Mouse (Mus musculus): ENCODE results near the gene Ltf.

Ltf gene

DNA sequence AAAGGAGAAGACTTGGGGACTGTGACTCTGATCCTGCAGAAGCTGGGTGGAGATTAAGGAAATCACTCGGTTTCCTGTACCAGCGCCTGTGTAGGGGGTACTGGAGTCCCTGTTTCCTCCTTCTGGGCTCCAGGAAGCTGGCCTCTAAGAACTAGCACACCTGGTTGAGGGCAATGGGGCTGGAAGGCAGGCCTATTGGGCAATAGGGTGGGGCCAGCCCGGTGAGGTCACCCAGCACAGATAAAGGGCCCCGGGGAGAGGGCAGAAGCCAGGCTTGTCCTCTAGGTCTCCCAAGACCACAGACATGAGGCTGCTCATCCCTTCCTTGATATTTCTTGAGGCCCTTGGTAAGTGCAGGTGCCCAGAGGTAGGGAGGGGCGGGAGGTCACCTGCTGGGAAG lies at the start of gene Ltf:
Ltf (plus strand) TSS at position 250 of the 400 bp plus-strand sequence.
- DNase-seq (ENCODE audit: inconsistent age in 2 of 2, low spot score in 1 of 2), result no peak

DNA sequence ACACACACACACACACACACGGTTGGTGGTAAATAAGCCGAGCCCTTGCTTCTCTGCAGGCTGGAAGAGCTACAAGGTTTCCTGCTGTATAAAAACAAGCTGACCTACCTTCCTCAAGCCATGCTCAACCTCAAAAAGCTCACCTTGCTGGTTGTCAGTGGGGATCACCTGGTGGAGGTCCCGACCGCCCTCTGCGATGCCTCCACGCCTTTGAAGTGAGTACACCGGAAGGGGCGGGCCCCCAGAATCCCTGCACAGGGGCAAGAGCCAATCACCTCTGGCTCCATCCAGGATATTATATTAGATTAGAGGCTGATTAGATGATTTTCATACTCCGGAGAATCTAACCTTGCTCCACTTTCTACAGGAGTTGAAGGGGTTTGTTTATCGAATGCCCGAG lies 39.7 kb upstream of the Ltf start:
- no peak for DNase-seq (ENCODE audit: inconsistent age in 2 of 2, low spot score in 1 of 2)

DNA sequence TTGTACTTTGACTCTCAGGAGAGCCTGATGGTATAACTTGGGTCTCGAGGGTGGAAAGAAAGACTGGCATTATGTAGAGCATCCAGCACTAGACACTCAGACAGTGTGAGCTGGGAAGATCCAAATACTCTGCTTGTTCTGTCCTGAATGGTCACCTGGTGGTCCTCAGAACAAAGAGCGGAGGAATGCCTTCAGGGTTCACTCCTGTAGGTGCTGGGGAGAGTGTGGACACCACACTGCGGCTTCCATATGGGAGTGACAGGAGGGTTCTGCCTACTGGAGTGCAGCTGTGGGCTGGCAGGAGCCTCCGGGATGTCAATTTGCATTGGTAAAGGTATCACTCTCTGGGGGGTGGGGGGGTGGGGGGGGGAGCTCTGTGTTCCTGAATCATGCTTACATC lies 36.7 kb upstream of the Ltf start:
- no peak for DNase-seq (ENCODE audit: inconsistent age in 2 of 2, low spot score in 1 of 2)

DNA sequence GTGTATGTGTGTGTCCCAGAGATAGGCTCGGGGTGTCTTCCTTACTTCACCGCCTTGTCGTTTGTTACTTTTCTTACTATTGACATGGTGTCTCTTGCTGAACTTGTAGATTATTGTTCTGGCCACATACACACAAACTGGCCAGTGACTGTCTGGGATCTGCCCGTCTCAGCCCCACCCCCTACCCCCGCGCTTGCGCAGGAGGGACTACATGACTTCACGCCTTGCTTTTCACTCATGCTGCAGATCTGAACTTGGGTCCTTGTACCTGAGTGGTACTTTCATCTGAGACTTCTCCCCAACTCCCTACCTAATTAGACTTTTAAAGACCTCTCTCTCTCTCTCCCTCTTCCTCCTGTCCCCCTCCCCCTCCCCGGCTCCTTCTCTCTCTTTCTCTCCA lies 35.0 kb upstream of the Ltf start:
- DNase-seq (ENCODE audit: inconsistent age in 2 of 2, low spot score in 1 of 2), result no peak

DNA sequence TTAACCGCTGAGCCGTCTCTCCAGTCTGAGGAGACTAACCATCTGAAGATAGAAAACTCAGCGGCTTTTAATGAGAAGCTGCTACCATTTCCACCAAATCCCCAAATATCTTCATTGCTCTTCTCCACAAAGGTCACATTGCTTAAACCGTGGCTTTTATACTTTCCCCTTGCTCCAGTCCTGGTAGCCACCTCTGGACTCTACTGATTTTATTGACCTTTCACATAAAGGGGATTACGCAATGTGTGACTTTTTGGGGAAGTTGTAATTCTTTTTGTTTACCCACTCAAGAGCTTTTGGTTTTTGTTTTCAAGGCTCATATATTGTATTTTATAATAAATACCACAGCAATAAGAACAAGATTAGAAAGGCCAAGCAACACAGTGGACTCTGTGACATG lies 33.5 kb upstream of the Ltf start:
- no peak for DNase-seq (ENCODE audit: inconsistent age in 2 of 2, low spot score in 1 of 2)

DNA sequence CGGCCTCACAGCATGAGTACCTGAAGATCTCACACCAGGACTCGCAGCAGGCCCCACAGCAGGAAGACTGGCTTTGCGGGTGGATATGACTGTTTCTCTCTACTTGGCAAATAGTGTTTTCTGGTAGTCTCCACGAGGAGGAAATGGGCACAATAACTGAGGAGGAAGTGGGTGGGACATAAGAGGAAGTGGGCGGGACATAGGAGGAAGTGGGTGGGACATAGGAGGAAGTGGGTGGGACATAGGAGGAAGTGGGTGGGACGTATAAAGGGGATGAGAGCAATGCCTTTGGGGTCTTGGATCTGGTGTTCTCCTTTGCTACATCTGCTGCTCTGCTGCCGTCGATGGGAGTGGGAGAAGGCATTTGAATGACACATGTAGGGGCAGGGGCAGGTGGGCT lies 33.1 kb upstream of the Ltf start:
- DNase-seq (ENCODE audit: inconsistent age in 2 of 2, low spot score in 1 of 2), result no peak

DNA sequence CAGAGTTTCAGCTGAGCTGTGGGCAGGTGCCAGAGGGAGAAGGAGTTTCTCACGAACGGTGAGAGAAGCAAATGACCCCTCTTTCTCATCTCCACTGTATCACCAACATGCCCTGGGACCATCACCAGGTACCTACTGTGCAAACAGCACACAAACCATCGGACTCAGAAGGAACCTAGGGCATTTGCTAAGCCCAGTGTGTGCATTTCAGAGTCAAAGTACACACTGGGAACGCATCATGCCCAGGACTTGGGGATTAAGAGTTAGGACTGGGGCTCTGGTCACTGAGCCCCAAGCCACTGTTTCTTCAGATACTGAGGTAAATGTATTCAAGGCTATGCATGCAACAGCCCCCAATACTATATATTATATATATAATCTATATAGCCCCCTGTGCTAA lies 31.7 kb upstream of the Ltf start:
- DNase-seq (ENCODE audit: inconsistent age in 2 of 2, low spot score in 1 of 2), result no peak

DNA sequence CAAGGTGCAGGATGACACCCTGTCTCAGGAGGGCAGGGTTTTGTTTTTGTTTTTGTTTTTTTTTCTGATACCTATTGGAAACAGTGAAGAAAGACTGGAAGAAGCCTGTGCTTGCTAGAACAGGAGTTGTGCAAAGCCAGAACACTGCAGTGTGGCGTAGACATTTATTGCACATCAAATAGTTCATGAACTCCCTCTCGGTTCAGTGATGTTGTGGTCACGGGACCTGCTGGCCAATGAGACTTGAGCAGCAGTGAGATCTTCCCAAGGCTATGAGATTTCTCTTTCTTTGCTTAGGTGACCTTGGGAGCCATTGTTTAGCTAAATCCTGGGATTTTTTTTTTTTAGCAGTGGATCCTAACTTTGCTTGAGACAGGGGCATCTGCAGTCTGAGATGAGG lies 31.0 kb upstream of the Ltf start:
- DNase-seq (ENCODE audit: inconsistent age in 2 of 2, low spot score in 1 of 2), result no peak

DNA sequence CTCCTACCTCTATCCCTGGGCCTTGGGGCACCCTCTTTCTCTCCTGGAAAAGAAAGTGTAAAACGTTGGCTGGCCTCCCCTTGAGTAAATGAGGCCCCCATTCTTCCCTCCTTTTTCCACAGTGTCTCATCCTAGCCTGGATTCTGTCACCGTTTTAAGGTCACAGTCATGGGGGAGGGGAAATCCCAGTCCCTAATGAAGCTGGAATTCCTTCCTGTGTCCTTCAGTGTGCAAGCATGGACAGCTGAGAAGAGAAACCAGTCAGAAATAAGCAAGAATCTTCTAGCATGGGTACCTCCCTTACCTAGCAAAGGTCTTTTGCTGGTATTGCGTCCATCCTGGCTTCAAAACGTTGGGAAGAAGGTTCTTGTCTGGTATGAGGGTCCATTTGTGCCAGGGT lies 29.9 kb upstream of the Ltf start:
- no peak for DNase-seq (ENCODE audit: inconsistent age in 2 of 2, low spot score in 1 of 2)

DNA sequence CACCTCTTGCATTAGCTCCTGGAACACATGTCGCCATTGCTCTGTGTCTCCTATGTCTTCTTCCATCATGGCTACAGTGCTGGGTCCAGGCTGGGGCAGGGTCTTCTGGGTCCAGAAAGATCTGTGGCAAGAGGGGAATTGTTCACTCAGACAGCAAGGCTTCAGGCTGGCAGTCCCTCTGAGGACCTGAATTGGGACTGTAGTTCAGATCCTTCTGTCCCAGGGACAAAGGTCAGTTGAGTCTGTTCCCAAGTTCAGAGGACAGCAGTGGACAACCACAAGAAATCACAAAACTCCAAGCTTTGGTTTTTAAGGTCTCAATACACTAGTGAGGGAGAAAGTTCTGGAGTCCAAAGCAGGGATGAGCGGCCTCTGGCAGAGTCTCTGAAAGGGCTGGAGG lies 29.5 kb upstream of the Ltf start:
- no peak for DNase-seq (ENCODE audit: inconsistent age in 2 of 2, low spot score in 1 of 2)

DNA sequence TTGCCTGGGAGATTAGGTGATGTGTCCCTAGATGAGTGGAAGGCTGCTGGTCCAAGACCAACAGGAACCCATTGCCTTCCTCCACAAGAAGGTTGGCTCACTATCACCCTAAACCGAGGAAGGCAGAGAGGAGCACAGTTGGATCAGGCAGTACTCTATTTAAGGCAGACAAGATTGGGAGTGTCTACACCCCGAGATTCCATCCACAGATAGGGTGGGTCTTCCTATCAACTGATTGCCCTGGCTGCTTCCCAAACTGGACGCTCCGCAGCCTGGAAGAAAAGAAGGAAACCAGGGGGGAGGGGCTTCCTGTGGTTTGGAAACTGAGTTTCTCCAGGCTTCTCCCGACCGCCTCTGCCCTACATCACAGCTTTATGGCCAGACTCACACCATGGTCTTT lies 28.9 kb upstream of the Ltf start, which contains the start of gene Rtp3:
Rtp3 (minus strand) TSS at position 380 of the 400 bp plus-strand sequence.
- DNase-seq (ENCODE audit: inconsistent age in 2 of 2, low spot score in 1 of 2), result peak in 1 of 2 experiments; percentile 58

DNA sequence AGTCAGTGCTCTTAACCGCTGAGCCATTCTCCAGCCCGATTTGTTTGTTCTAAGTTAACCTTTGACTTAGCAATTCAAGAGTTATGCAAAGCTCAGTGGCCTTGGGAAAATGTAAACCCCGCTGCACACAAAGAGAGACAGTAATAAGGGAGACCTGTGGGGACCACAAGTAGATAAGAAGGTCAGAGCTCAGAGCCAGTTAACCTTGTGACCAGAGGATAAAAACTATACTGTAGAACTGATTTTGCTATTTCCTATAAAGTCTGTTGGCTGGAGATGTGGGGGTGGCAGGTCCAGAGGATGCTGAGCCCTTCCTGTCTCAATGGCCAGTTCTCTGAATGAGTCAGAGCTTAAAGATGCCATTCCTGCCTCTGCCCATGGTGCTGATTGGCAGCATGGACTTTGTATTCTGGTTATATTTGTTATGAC lies 25.8 kb upstream of the Ltf start:
- DNase-seq (ENCODE audit: inconsistent age in 2 of 2, low spot score in 1 of 2), result no peak

DNA sequence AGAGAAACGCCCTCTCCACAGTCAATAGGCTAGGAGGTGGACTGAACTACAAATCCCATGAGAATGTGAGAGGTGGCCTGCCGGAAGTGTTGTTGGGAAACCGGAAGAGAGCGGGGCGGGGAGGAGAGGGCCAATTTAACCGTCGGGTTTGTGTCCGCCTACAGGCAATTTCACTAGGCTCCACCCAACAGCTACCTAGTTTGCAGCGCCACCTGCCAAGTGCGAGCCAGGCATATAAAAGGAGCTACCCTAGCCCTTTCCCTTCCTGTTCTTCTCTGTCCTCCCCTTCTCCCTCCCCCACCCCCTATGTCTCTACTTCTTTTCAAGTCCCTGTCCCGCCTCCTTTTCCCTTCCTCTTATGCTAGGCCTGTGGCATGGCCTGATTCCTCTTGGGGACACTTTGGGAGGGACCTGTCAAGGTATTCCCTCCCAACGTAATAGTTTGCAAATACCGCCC lies 24.3 kb upstream of the Ltf start:
- DNase-seq (ENCODE audit: inconsistent age in 2 of 2, low spot score in 1 of 2), result peak; percentile 84 to 90

DNA sequence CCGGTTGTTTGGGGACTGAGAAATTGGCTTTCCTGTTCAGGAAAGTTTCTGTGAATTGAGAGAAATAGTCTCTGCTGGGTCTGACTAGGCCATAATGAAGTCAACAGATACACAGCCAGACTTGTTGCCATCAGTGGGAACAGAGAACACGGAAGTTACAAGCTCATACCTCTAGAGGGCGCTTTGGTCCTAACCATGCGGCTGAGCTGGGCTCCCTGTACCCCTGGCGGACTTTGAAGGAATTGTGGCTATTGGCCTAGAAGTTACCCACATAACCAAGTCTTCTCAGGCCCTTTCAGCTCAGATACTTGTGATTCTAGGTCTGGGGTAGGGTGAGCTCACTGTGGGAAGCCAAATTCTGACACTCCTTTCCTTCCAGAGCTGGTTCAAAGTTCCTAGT lies 21.8 kb upstream of the Ltf start:
- DNase-seq (ENCODE audit: inconsistent age in 2 of 2, low spot score in 1 of 2), result peak; percentile 80 to 91

DNA sequence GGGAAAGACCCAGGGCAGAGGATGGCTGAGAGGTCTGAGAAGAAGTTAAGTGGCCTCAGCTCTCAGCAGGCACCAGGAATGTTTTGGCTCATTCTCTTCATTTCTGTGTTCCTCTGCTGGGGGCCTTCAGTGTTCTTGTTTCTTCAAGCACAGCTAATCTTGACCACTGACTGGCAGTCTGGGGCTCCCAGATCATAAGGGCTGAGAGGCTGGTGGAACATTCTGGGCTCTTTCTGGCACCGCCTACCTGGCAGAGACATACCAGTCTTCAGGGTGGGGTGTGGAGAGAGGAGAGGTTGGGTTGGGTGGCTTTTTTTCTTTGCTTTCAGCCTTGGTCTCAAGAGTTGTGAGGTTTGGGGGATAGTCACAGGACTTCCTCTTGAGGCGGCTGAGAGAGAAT lies 20.0 kb upstream of the Ltf start:
- DNase-seq (ENCODE audit: inconsistent age in 2 of 2, low spot score in 1 of 2), result no peak

DNA sequence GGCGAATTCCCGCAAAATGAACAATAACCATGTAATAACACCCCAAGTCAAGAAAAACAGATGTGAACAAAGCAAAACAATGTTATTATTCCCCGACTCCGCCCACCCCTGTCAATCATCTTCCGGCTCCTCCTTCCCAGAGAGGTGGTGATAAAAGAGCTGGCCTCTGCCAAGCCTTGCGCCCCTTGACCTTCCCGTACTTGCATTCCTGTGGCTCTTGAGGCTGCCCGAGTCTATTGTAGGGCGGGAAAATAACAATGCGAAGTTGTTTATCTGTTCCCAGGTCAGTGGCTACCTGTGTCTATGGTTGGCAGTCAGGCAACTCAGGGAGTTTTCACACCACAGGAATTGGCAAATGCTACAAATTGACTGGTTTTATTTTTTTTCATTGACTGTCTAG lies 19.2 kb upstream of the Ltf start:
- peak; percentile 41 to 65 for DNase-seq (ENCODE audit: inconsistent age in 2 of 2, low spot score in 1 of 2)

DNA sequence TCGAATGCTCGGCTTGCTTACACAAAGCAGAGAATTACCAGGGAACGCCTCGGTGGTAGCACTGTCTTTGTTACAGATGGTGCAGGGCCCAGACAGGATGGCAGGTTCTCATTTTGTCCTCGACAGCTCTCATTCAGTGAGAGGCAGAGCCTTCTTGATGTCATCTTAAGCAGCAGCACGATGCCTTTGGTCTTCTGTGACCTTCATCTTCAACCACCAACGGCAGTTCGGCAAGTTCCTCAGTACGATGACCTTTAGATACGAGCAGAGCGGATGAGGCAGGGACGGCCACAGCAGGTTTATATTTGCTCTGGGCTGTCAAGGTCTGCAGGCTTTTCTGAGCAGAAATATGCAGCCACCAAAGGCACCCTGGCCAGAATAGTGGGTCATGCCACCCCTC lies 17.4 kb upstream of the Ltf start:
- peak; percentile 71 to 73 for DNase-seq (ENCODE audit: inconsistent age in 2 of 2, low spot score in 1 of 2)

DNA sequence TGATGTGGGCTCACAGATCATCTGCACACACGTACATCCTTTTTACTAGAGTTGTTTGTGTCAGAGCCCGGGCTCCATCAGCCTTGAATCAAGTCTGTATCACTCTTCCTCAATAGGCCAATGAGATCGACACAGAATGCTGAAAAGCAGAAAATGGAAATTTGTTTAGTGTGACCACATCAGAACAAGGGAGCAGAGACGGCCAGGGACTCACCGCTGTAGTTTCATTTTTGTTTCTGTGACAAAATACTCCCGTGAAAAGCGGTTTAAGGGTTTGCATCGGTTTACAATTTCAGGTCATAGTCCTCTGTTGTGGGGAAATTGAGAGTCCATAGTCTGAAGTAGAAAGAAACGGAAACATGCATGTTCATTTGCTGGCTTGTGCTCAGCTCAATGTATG lies 15.8 kb upstream of the Ltf start:
- no peak for DNase-seq (ENCODE audit: inconsistent age in 2 of 2, low spot score in 1 of 2)

DNA sequence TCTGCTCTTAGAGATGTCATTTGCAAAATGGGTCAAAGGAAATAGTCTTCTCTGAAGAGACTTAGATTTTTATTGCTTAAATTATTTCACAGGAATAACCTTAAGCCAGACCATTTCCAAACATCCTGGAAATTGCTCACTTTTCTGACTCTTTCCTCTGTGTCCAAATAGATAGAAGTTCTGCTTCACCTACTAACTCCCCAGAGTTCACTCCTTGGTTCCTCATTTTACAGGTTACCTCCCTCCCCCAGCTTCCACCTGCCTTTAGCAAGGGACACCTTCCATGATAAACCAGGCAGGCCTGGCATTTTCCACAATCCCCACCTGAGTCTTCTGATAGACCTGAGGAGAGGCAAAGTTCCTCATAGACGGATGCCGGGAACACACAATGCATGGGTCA lies 12.5 kb upstream of the Ltf start:
- DNase-seq (ENCODE audit: inconsistent age in 2 of 2, low spot score in 1 of 2), result no peak

DNA sequence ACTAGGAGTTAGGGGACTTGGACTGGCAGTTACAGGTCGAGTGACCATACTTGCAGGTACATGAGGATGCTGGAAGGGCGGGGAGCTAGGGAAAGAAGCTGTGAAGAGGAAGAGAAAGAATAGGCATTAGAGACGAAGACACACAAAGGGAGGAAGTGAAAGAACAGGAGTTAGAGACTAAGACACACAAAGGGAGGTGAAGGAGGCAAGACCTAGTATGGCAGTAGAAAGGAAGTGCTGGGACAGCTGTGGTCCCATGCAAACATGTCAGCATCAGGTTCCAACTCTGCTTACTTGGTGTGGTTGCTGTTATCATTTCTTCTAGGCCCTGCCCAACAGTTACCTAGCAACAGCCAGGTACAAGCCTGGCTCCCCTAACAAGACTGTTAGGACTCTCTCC lies 9.3 kb upstream of the Ltf start:
- no peak for DNase-seq (ENCODE audit: inconsistent age in 2 of 2, low spot score in 1 of 2)

DNA sequence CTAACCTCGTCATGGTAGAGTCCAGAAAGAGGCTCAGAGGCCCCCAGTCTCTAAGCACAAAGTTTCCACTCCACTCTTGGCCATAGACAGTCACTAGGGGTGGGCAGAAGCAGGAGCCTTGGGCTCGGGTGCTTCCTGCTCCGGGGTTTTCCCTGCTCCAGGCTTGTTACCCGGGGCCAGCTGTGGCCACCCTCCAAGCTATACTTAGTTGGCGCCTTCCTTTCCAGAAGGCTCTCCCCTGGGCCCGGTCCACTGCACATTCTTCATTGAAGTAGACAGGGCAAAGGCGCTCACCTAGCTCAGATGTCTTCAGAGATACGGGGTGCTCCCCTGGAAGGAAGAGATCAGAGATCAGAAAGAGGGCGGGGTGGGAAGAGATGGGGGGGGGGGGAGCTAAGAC lies 7.5 kb upstream of the Ltf start:
- DNase-seq (ENCODE audit: inconsistent age in 2 of 2, low spot score in 1 of 2), result peak; percentile 52 to 68

DNA sequence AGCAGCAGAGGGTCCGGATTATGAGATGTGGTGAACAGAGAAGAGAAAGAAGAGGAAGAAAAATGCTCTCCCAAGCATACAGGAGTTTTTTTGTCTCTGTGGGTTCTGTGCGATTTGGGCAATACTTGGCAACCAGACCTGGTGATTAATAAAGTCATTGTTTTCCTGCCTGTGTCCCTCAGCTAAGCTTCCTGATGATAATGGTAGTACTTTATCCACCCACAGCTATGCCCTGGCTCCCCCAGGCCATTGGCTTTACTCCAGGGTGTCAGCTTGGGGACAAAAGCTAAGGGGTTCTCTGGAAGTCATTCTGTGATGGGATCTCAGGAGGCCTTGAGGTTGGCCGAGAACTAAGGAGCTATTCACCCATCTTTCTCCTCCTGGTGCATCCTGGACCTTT lies 7.0 kb upstream of the Ltf start:
- peak; percentile 35 to 65 for DNase-seq (ENCODE audit: inconsistent age in 2 of 2, low spot score in 1 of 2)

DNA sequence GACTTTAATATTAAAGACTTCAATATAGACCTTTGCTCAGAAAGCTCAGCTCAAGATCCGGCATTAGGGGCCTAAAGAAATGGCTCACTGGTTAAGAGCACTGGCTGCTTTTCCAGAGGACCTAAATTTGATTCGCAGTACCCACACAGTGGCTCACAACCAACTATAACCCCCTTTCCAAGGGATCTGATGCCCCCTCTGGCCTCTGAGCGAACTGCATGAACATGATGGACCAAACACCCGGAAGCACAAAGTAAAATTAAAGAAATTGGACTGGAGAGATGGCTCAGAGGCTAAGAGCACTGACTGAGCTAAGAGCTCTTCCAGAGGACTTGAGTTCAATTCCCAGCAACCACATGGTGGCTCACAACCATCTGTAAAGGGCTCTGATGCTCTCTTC lies 3.4 kb upstream of the Ltf start:
- DNase-seq (ENCODE audit: inconsistent age in 2 of 2, low spot score in 1 of 2), result no peak

DNA sequence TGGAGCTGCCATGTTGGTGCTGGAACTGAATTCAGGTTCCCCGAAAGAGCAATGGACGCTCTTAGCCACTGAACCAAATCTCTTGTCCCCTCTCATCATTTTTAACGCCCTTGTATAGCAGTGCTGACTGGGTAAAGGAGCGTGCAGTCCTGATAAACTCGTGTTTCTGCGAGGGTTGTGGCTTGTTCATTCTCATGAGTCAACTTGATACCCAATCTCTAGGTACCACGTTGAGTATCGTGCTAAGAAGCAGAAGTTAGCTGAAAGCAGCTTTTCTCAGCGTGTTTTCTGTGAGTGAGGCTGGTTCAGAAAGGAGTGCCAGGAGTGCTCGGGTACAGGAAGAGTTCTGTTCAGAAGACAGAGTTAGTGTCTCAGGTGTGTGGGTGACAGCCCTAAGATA lies 7.7 kb downstream of the Ltf start:
- no peak for DNase-seq (ENCODE audit: inconsistent age in 2 of 2, low spot score in 1 of 2)
